Mouse (Mus musculus) kidney, embryonic 15.5 days (tissue): Measurements from ENCODE around the gene Prelp. TPM values are rescaled to one million over a fixed set of nuclear protein-coding genes. Genes with fewer than 3 reads are reported as not detected.

Source experiments
- ATAC-seq: fragments of 200-750 bp; cut with Nextera tagmentation; replicated peaks from 2 replicates; pipeline ENCODE4 v1.8.0; 2017; ENCODE audit warnings: moderate TSS enrichment; ENCODE audit not compliant: low FRiP score
- H3K27ac ChIP-seq: fragments of 300-500 bp; sonication (generic); 2 replicates; pipeline ENCODE4 v1.5.1; 2015; ENCODE audit warnings: mild to moderate bottlenecking, inconsistent platforms
- H3K27me3 ChIP-seq: fragments of 300-500 bp; sonication (generic); 2 replicates; pipeline ENCODE4 v1.6.1; 2015; ENCODE audit warnings: inconsistent platforms
- H3K36me3 ChIP-seq: fragments of 300-500 bp; sonication (generic); 2 replicates; pipeline ENCODE4 v1.6.1; 2015; ENCODE audit warnings: inconsistent platforms
- H3K4me1 ChIP-seq: fragments of 300-500 bp; sonication (generic); 2 replicates; pipeline ENCODE4 v1.6.1; 2015; ENCODE audit warnings: inconsistent platforms
- H3K4me2 ChIP-seq: fragments of 300-500 bp; sonication (generic); 2 replicates; pipeline ENCODE4 v1.6.1; 2015; ENCODE audit warnings: moderate library complexity, mild to moderate bottlenecking, inconsistent platforms
- H3K4me3 ChIP-seq: fragments of 300-500 bp; sonication (generic); replicated peaks from 2 replicates; pipeline ENCODE4 v1.5.1; 2015; ENCODE audit warnings: mild to moderate bottlenecking, inconsistent platforms
- H3K9ac ChIP-seq: fragments of 300-500 bp; sonication (generic); 2 replicates; pipeline ENCODE4 v1.6.1; 2015; ENCODE audit warnings: mild to moderate bottlenecking, inconsistent platforms
- H3K9me3 ChIP-seq: fragments of 300-500 bp; sonication (generic); replicated peaks from 2 replicates; pipeline ENCODE4 v1.6.1; 2016; ENCODE audit warnings: inconsistent platforms
- WGBS: fragments of 180-500 bp; shearing (Covaris S2); methylation state at CpG from one replicate; pipeline ENCODE4 v1.1.7; 2015; ENCODE audit warnings: mixed read lengths; 5-methylcytosine and 5-hydroxymethylcytosine counted together
- polyA plus RNA-seq: library from polyadenylated mRNA; unstranded; fragments of >200 nt; fragmentation: Nextera tagmentation; extraction: Ambion mirVana; gene quantifications from 2 replicates; pipeline ENCODE4 v1.2.1, GENCODE M21; 2015

Prelp gene
- polyA plus RNA-seq, 1 experiment from 2014 or later = 2.2 TPM

DNA sequence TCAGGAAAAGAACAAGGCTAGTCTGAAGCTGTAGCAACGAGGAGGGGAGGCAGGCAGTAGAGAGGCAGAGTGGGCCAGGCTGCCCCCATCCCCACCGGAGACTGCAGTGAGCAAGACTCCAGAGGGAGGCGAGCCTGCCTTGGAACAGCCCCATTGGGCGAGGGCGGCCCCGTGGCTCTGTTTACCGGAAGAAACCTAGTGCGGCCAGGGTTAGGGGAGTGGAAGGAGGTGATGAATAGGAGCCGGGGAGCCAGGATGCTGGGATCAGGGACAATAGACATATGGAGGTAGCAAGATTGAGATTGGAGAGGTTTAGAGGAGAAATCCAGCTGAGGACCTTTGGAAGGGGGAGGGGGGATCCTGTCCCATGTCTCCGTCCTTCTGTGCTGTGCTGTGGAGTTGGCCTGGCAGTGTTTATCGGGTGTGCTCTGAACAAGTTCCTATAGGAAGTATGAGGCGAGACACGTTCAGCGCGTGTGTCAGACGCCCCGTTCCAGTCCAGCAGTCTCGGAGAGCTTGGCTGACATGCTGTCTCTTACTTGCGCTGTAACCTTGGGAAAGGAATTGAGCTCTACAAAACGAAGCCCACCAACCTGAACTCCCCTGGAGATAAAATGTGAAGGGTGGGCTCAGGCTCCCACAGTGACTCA, 31.1 kb downstream of the Prelp start:
- no peaks in the 10 kb centered on the region for H3K9me3 ChIP-seq
- no peak for ATAC-seq
- peak overlapping the region; percentile 48 for H3K27ac ChIP-seq
- WGBS = 10% methylated on average over 20 of the region's 20 CpGs
- no peaks in the 10 kb centered on the region for H3K36me3 ChIP-seq
- peaks cover 75% of the 10 kb centered on the region for H3K4me1 ChIP-seq
- 0 out of 2 replicates have a peak overlapping the region, but pooled peaks have one; percentile 8 for H3K4me3 ChIP-seq
- H3K4me2 ChIP-seq = peak overlapping the region; percentile 47
- H3K27me3 ChIP-seq = peaks cover 27% of the 10 kb centered on the region
- H3K9ac ChIP-seq = no peak overlapping the region; the same call in 1 of the 2 replicates

DNA sequence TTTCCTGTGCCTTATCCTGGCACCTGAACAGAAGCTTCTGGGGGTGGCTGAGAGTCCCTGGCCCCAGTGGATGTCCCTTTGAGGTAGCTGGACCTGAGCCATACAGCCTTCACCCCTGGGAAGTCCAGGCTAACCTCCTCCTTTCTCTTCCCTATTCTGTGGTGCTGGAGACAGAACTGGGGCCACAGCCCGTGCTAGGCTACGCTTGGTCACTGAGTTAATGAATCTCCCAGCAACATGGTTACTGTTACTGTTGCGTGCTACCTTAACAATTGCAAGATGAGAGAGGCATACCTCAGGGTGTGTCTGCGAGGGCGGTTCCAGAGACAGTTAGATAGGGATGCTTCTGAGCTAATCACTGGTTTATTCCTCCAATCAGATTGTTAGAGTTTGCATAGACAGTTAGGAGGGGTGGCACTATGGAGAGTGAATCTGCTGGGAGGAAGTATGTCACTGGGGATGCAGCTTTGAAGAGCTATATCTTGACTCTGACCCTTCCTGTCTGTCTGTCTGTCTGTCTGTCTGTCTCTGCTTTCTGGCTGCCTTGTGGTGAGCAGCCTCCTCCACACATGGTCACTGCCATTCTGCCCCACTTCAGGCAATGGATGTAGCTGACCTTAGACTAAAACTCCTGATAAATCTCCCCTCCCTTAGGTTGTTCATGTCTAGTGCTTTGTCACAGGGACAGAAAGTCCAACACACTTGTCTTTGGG, 33.5 kb downstream of the Prelp start:
- Histone ChIP-seq H3K27ac (no peak overlapping the region), H3K9me3 (no peaks in the 10 kb centered on the region), H3K36me3 (no peaks in the 10 kb centered on the region), H3K4me2 (no peak overlapping the region), H3K4me3 (no peak overlapping the region), H3K27me3 (peaks cover 27% of the 10 kb centered on the region), H3K9ac (no peak overlapping the region), H3K4me1 (peaks cover 81% of the 10 kb centered on the region)
- no peak for ATAC-seq
- 77% methylated on average over 5 of the region's 5 CpGs for WGBS

DNA sequence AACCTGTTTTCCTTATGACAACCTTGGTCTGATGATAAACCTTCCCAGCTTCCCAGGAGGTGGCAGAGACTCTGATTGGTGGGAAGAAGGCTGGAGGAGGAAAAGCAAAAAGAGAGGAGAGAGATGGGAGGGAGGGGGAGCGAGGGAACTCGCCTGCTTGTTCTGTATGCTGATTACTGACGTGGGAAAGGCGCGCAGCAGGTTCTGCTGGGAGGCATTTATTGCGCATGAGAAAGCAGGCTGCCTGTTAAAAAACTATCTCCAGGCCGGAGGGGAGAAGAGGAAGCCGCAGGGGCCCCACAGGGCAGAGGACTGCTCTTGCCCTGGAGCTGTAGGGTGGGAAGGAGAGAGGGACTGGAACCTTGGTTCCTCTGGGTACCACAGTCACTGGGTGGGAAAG, 34.2 kb downstream of the Prelp start:
- Histone ChIP-seq H3K4me1 (peaks cover 81% of the 10 kb centered on the region), H3K4me3 (no peak overlapping the region), H3K27me3 (peaks cover 27% of the 10 kb centered on the region), H3K9ac (no peak overlapping the region), H3K4me2 (no peak overlapping the region), H3K36me3 (no peaks in the 10 kb centered on the region), H3K27ac (no peak overlapping the region), H3K9me3 (no peaks in the 10 kb centered on the region)
- WGBS = 9% methylated on average over 8 of the region's 8 CpGs
- no peak for ATAC-seq

DNA sequence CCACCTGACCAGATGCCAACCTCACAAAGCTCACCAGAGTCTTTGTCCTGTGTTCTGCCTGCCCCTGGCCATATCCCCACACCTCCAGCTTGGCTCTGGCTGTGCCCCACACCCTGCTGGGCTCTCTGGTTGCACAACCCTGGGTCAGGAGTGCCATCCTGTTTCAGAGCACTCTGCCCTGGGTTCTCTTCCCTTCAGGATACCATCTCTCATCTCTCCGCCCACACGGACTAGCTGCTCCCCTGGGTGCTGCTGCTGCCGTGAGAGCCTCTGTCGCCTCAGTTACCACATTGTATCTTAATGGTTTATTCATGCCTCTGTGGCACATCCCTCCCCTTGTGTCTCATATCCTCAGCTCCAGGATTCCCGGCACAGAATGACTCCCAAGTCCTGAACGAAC, 34.8 kb downstream of the Prelp start:
- Histone ChIP-seq H3K9me3 (no peaks in the 10 kb centered on the region), H3K27ac (no peak overlapping the region), H3K9ac (no peak overlapping the region), H3K4me2 (no peak overlapping the region), H3K4me3 (no peak overlapping the region), H3K4me1 (peaks cover 81% of the 10 kb centered on the region), H3K27me3 (peaks cover 27% of the 10 kb centered on the region), H3K36me3 (no peaks in the 10 kb centered on the region)
- 45% methylated on average over 6 of the region's 6 CpGs for WGBS
- no peak for ATAC-seq

DNA sequence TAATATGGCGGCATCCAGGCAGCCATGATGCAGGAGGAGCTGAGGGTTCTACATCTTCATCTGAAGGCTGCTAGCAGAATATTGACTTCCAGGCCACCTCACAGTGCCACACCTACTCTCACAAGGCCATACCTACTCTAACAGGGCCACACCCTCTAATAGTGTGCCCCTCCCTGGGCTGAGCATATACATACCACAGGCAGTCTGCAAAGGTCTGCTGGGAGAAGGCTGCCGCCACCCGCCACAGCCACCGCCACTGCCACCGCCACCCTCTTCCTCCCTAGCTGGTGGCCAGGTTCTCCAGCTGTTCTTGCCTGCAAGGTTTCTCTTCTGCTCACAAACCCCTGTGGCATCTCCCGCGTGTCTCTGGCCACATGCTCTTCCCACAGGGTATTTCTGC, 35.4 kb downstream of the Prelp start:
- Histone ChIP-seq H3K9me3 (no peaks in the 10 kb centered on the region), H3K4me3 (no peak overlapping the region), H3K4me1 (peaks cover 76% of the 10 kb centered on the region), H3K27ac (no peak overlapping the region), H3K9ac (no peak overlapping the region), H3K4me2 (no peak overlapping the region), H3K36me3 (no peaks in the 10 kb centered on the region), H3K27me3 (peaks cover 27% of the 10 kb centered on the region)
- ATAC-seq = no peak
- 95% methylated on average over 7 of the region's 7 CpGs for WGBS

DNA sequence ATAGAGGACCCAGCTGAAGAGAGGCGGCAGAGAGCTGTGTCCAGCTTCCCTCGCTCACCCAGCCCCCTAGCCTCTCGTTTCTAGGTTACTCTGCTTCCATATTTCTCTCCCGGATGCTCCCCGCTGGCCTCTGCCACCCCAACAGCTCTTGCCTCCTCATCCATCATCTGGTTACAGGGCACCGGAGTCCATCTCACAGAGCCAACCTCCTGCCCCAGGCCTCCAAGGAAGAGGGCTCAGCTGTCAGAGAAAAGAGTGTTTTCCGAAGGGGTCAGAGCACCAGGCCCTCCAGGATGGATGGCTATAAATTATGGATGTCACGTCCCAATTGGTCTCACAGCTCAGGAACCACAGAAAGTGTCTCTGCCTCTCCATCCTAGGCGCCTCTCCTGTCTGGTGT, 36.5 kb downstream of the Prelp start:
- no peak overlapping the region for H3K4me3 ChIP-seq
- H3K27me3 ChIP-seq = peaks cover 25% of the 10 kb centered on the region
- ATAC-seq = no peak
- H3K36me3 ChIP-seq = no peaks in the 10 kb centered on the region
- no peak overlapping the region for H3K27ac ChIP-seq
- H3K4me1 ChIP-seq = peaks cover 65% of the 10 kb centered on the region
- no peaks in the 10 kb centered on the region for H3K9me3 ChIP-seq
- WGBS = 32% methylated on average over 9 of the region's 9 CpGs
- H3K4me2 ChIP-seq = no peak overlapping the region
- H3K9ac ChIP-seq = no peak overlapping the region

DNA sequence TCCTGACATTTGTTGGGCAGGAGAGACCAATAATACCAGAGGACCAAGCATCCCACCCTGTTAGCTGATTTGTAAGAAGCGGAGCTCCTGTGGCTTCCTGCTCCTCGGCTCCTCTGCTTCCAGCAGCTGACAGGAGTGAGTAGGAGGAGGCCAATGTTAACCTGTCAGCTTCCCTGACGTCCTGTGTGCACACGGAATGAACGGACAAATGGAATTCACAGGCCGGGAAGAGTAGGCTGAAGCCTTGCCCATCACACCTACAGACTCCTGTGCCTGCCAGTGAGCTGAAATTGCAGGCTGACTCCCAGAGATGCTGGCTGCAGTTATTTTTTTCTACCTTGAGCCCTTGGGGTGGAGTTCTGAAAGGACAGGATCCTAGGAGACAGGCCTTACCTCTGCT, 37.1 kb downstream of the Prelp start:
- Histone ChIP-seq H3K4me2 (no peak overlapping the region), H3K9ac (no peak overlapping the region), H3K27ac (no peak overlapping the region), H3K4me3 (no peak overlapping the region), H3K9me3 (no peaks in the 10 kb centered on the region), H3K4me1 (peaks cover 61% of the 10 kb centered on the region), H3K27me3 (peaks cover 18% of the 10 kb centered on the region), H3K36me3 (no peaks in the 10 kb centered on the region)
- 37% methylated on average over 6 of the region's 6 CpGs for WGBS
- no peak for ATAC-seq

DNA sequence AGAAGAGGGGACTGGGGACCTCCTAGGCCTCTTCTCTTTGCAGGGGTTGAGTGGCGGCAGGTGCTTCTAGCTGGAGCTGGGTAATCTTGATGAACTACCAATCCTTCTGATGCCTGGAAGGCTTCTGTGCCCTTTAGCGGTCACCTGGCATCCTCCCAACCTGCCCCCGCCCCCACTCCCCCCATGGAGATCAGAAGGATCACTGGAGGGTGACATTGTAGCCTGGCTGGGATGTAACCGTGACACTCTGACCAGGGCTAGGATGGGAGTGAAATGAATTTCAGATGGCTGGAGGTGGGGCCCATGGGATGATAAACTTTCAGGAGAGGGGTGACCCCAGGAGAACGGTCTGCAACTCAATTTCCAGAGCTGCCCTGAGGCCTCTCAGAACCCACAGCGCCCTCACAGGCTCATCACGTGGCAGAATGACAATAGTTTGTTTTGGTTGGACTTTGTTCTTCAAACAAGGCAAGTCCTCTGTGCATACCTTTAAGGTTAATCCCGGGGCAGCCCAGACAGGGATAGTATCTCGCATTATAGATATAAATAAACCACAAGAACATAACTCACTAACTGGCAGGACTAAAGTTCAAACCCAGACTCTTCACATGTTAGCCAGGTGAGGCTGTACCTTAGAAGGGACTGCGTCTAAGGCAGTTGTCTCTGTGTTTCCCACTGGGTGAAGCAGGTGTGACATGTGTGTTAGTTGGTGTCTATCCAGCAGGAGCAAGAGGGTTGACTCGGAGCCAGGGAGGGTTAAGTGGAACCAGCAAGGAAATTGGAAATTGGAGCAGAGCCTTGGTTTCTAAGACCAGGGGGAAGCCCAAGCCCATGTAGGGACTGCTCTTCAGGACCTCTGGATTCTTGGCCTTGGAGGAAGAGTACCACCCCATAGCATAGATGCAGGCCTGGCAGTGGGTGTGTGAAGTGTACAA, 38.7 kb downstream of the Prelp start:
- no peak overlapping the region for H3K4me2 ChIP-seq
- H3K27me3 ChIP-seq = 0 out of 2 replicates have a peak, but pooled peaks cover 8% of the 10 kb centered on the region
- peak; percentile 37 for ATAC-seq
- peak overlapping the region; percentile 54 for H3K27ac ChIP-seq
- H3K36me3 ChIP-seq = no peaks in the 10 kb centered on the region
- no peak overlapping the region for H3K9ac ChIP-seq
- no peaks in the 10 kb centered on the region for H3K9me3 ChIP-seq
- WGBS = 37% methylated on average over 11 of the region's 11 CpGs
- peaks cover 68% of the 10 kb centered on the region for H3K4me1 ChIP-seq
- H3K4me3 ChIP-seq = no peak overlapping the region

DNA sequence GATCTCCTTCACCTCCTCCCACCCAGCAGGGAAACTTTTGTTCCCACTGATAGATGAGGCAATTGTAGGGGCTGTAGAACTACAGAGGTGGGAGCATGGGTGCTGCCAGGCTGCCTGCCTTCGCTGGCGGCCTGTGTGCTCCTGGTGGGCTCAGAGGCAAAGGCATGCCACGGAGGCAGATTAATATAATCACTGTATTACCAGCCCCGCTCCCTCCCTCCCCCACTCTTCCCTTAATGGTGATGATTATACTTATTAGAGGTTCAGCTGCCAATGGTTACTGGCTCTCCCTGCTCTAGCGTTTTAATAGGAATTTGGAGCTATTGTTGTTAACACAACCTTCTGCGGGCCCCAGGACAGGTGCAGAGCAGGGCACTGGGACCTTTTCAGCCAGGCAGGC, 39.4 kb downstream of the Prelp start:
- Histone ChIP-seq H3K36me3 (no peaks in the 10 kb centered on the region), H3K4me2 (no peak overlapping the region), H3K4me3 (no peak overlapping the region), H3K27me3 (0 out of 2 replicates have a peak, but pooled peaks cover 8% of the 10 kb centered on the region), H3K27ac (peak overlapping the region; percentile 48), H3K9me3 (no peaks in the 10 kb centered on the region), H3K9ac (no peak overlapping the region), H3K4me1 (peaks cover 67% of the 10 kb centered on the region)
- ATAC-seq = no peak
- 48% methylated on average over 6 of the region's 6 CpGs for WGBS

DNA sequence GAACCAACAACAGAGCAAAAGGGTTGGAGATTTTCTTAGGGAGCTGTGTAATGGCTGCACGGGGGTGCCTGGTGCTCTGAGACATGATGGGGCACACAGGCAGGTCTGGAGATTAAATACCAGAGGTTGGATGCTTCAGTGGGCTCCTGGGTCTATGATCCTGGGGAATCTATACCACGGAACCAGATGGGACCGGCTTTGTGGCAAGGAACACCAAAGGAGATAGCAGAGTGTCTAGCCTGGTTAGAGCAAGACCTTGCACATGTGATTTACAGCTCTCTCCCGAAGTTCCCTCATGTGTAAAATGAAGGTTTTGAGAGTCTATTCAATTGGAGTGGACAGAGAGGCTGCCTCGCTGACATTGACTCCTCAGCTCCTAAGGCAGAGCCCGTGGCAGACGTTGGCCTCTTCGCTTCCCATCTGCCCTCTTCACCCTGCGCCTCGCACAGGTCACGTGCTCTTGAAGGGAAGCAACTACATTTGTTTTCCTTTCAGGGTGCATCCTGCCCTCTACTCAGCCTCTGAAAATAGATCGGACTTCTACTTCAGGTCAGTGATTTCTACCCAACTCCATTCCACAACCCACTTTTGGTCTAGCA, 42.3 kb downstream of the Prelp start:
- H3K9me3 ChIP-seq = no peaks in the 10 kb centered on the region
- no peaks in the 10 kb centered on the region for H3K36me3 ChIP-seq
- no peak overlapping the region for H3K9ac ChIP-seq
- H3K4me1 ChIP-seq = peaks cover 47% of the 10 kb centered on the region
- WGBS = 29% methylated on average over 12 of the region's 12 CpGs
- H3K27me3 ChIP-seq = 0 out of 2 replicates have a peak, but pooled peaks cover 2% of the 10 kb centered on the region
- no peak overlapping the region for H3K4me3 ChIP-seq
- peak overlapping the region; percentile 65 for H3K27ac ChIP-seq
- H3K4me2 ChIP-seq = peak overlapping the region; percentile 23; the same call in 1 of the 2 replicates
- ATAC-seq = peak; percentile 73

DNA sequence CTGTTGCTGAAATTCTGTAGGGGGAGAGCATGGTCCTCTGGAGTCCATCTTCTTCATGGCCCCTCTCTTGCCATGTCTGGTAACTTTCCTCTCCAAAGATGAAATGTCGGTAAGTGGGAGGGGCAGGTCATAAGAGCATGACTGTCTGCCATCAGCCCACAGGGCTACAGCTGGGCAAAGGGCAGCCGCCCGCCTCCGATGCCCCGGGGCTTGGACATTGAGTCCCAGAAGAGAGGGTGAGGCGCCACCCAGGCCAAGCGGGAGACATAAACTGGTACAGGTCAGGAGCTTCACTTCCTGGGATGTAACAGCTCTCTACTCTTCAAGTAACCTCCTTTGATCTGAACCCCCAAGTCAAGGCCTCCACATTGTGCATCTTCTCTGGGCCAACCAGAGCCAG, 44.3 kb downstream of the Prelp start:
- Histone ChIP-seq H3K4me2 (no peak overlapping the region), H3K4me3 (no peak overlapping the region), H3K9me3 (no peaks in the 10 kb centered on the region), H3K9ac (no peak overlapping the region), H3K27me3 (0 out of 2 replicates have a peak, but pooled peaks cover 2% of the 10 kb centered on the region), H3K27ac (no peak overlapping the region), H3K36me3 (no peaks in the 10 kb centered on the region), H3K4me1 (peaks cover 30% of the 10 kb centered on the region)
- WGBS = 59% methylated on average over 7 of the region's 7 CpGs
- ATAC-seq = no peak
